Mouse (Mus musculus) liver, postnatal 0 days (tissue): ENCODE results near the gene Ipo9. TPM values are rescaled to one million over a fixed set of nuclear protein-coding genes. Genes with fewer than 3 reads are reported as not detected.

Source experiments
- ATAC-seq: fragments of 200-750 bp; cut with Nextera tagmentation; 2 replicates; pipeline ENCODE4 v1.8.0; 2017; ENCODE audit warnings: mild to moderate bottlenecking, moderate library complexity
- DNase-seq: peaks from one replicate; pipeline ENCODE4 v3.0.0-alpha.2; 2016
- H3K27ac ChIP-seq: fragments of 300-500 bp; sonication (generic); 2 replicates; pipeline ENCODE4 v1.5.1; 2014; ENCODE audit warnings: antibody characterized with exemption, moderate library complexity, mild to moderate bottlenecking, low read depth
- H3K27me3 ChIP-seq: fragments of 300-500 bp; sonication (generic); 2 replicates; pipeline ENCODE4 v1.6.1; 2014; ENCODE audit warnings: low read length, control low read depth, mixed read lengths; ENCODE audit not compliant: insufficient read depth
- H3K36me3 ChIP-seq: fragments of 300-500 bp; sonication (generic); replicated peaks from 2 replicates; pipeline ENCODE4 v1.6.1; 2014; ENCODE audit warnings: mild to moderate bottlenecking, control low read depth, low read length, moderate library complexity, mixed read lengths; ENCODE audit not compliant: insufficient read depth
- H3K4me1 ChIP-seq: fragments of 300-500 bp; sonication (generic); 2 replicates; pipeline ENCODE4 v1.6.1; 2014; ENCODE audit warnings: antibody characterized with exemption, mild to moderate bottlenecking, control low read depth; ENCODE audit not compliant: insufficient read depth
- H3K4me2 ChIP-seq: fragments of 300-500 bp; sonication (generic); 2 replicates; pipeline ENCODE4 v1.6.1; 2014; ENCODE audit warnings: low read depth, mild to moderate bottlenecking, low read length, moderate library complexity, mixed read lengths
- H3K4me3 ChIP-seq: fragments of 300-500 bp; sonication (generic); 2 replicates; pipeline ENCODE4 v1.5.1; 2014; ENCODE audit warnings: low read depth, low read length
- H3K9ac ChIP-seq: fragments of 300-500 bp; sonication (generic); replicated peaks from 2 replicates; pipeline ENCODE4 v1.6.1; 2014; ENCODE audit warnings: mild to moderate bottlenecking, moderate library complexity
- H3K9me3 ChIP-seq: fragments of 300-500 bp; sonication (generic); 2 replicates; pipeline ENCODE4 v1.6.1; 2016; ENCODE audit warnings: mild to moderate bottlenecking, control low read depth, low read length, mixed read lengths
- CTCF ChIP-seq: sonication (generic); IDR thresholded peaks from 2 replicates; pipeline ENCODE4 v1.5.1; 2016; ENCODE audit warnings: antibody characterized with exemption, low read depth
- EP300 ChIP-seq: IDR thresholded peaks from 2 replicates; pipeline ENCODE4 v1.6.1; 2016; ENCODE audit warnings: antibody characterized with exemption, low read depth, mild to moderate bottlenecking
- WGBS: fragments of 180-500 bp; shearing (Covaris S2); extraction: QIAGEN DNeasy Blood & Tissue Kit; methylation state at CpG from one replicate; pipeline ENCODE4 v1.1.7; 2014; ENCODE audit not compliant: insufficient replicate concordance; 5-methylcytosine and 5-hydroxymethylcytosine counted together
- polyA plus RNA-seq: library from polyadenylated mRNA; unstranded; fragments of >200 nt; fragmentation: Nextera tagmentation; extraction: Ambion mirVana; gene quantifications from 2 replicates; pipeline ENCODE4 v1.2.1, GENCODE M21; 2015

Ipo9 gene
- polyA plus RNA-seq, 1 experiment from 2014 or later: 12.1 TPM

DNA sequence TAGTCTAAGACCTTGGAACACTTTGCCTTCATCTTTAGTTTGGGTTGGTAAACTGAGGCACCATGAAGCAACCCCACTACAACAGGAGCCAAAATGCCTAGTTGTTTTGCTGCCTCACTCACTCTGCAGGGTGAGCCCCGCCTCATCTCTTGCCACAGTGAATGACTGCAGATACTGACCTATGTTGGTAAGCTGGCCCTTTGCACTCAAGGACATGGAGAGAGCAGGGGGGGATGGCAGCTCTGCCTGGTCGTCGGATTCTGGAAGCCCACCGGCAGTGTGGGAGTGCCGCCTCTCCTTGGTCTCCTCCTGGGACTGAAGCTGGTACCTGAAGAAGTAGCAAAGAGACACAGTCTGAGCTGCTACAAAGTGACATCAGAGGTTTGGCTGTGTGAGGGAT is 37.2 kb upstream of the Ipo9 start:
- ATAC-seq (no peak), DNase-seq (no peak)
- H3K36me3 ChIP-seq: no peaks in the 10 kb centered on the region; the same call in 1 of the 2 replicates
- H3K4me1 ChIP-seq: no peaks in the 10 kb centered on the region
- TF ChIP-seq EP300: no peak
- no peak overlapping the region for H3K9ac ChIP-seq
- H3K27ac ChIP-seq: no peak overlapping the region
- H3K4me2 ChIP-seq: no peak overlapping the region
- no peak overlapping the region for H3K4me3 ChIP-seq
- WGBS: 91% methylated on average over 5 of the region's 5 CpGs
- H3K9me3 ChIP-seq: no peaks in the 10 kb centered on the region
- no peaks in the 10 kb centered on the region for H3K27me3 ChIP-seq

DNA sequence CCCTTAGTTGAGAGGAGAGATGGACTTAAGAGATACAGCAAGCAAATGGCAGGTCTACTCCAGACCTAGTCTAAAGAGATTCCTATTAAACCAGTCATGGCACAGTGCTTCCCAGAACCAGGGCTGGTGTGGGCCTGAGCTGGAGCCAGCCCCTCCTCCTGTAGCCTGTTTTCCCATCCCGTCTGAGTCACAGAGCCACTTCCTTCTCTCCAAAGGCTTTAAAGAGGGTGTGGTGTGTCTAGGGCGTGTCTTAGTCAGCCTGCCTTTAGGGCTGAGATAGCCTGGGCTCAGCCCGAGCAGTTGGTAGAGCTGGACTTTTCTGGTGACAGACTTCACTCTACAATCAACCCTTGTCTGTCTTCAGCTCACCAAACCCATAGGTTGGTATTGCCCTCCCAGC is 36.6 kb upstream of the Ipo9 start:
- Histone ChIP-seq H3K36me3 (no peaks in the 10 kb centered on the region; the same call in 1 of the 2 replicates), H3K9me3 (no peaks in the 10 kb centered on the region), H3K4me1 (no peaks in the 10 kb centered on the region), H3K9ac (no peak overlapping the region), H3K27ac (no peak overlapping the region), H3K4me3 (no peak overlapping the region), H3K27me3 (no peaks in the 10 kb centered on the region), H3K4me2 (no peak overlapping the region)
- DNase-seq: no peak
- TF ChIP-seq EP300 (no peak), CTCF (no peak)
- WGBS: 42% methylated on average over 3 of the region's 3 CpGs
- no peak for ATAC-seq

DNA sequence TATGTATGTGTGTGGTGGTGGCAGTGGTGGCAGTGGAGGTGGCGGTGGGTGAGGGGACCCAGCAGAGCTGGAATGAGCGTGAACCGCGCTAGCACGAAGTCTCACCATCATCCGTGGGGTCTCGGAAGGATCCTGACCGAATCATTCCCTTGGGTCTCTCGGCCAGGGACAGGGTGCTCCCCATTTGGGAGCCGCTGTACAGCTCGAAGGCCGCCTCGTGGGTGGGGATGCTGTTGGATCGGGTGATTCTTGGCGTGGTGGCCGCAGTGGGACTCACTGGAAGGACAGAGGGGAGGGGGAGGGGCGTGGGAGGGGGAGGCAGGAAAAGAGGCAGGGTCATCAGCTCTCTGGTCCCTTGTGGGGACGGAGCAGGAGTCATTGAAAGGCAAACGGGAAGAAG is 35.4 kb upstream of the Ipo9 start:
- Histone ChIP-seq H3K4me3 (no peak overlapping the region), H3K27me3 (no peaks in the 10 kb centered on the region), H3K27ac (no peak overlapping the region), H3K4me1 (no peaks in the 10 kb centered on the region), H3K36me3 (no peaks in the 10 kb centered on the region; the same call in 1 of the 2 replicates), H3K4me2 (no peak overlapping the region), H3K9ac (no peak overlapping the region), H3K9me3 (no peaks in the 10 kb centered on the region)
- TF ChIP-seq EP300: no peak
- TF ChIP-seq CTCF: no peak
- ATAC-seq: no peak
- WGBS: 83% methylated on average over 19 of the region's 19 CpGs
- DNase-seq: no peak

DNA sequence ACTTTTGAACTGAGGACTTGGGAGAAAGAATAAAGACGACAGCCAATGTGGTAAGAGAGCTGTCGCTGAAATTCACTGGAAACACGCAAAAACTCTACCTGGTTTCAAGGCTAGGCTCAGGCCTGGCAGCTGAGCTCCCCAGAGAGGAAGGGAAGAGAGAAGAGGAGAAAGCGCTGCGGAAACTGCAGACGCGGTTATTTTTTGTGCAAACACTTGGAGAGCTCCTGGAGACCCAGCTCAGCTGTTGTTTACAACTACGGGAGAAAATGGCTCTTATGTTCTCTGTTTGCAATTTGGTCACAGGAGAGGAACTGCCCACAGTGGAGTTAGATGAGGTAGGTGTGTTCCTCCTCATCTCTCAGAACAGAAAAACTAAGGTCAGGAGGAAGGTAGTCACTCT is 32.4 kb upstream of the Ipo9 start:
- Histone ChIP-seq H3K4me3 (no peak overlapping the region), H3K4me2 (no peak overlapping the region), H3K9me3 (no peaks in the 10 kb centered on the region), H3K27me3 (no peaks in the 10 kb centered on the region), H3K36me3 (no peaks in the 10 kb centered on the region), H3K27ac (no peak overlapping the region), H3K4me1 (no peaks in the 10 kb centered on the region), H3K9ac (no peak overlapping the region)
- no peak for TF ChIP-seq EP300
- no peak for TF ChIP-seq CTCF
- ATAC-seq: no peak
- DNase-seq: no peak
- WGBS: 78% methylated on average over 8 of the region's 8 CpGs

DNA sequence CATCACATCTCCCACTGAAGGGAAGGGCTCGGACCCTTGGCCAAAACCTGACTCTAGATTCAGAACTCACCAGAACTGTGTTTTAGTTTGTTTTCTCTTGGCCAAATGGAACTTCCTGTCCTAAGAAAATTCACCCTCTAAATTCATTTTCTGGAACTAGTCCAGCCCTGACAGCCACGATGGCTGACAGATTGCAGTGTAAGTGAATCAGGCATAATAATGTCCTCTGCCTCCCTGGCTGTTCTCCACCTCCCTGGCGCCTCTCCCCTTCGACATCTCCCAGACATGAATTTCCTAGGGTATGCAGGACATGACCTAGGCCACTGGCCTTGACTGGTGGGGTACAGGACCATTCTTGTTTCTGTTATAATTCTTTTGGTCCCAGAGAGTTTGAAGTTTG is 32.0 kb upstream of the Ipo9 start:
- no peaks in the 10 kb centered on the region for H3K27me3 ChIP-seq
- H3K36me3 ChIP-seq: no peaks in the 10 kb centered on the region
- 76% methylated on average over 4 of the region's 4 CpGs for WGBS
- H3K4me3 ChIP-seq: no peak overlapping the region
- no peak overlapping the region for H3K4me2 ChIP-seq
- H3K27ac ChIP-seq: no peak overlapping the region
- H3K4me1 ChIP-seq: no peaks in the 10 kb centered on the region
- no peak overlapping the region for H3K9ac ChIP-seq
- H3K9me3 ChIP-seq: no peaks in the 10 kb centered on the region
- TF ChIP-seq CTCF: no peak
- TF ChIP-seq EP300: no peak
- ATAC-seq: no peak
- no peak for DNase-seq

DNA sequence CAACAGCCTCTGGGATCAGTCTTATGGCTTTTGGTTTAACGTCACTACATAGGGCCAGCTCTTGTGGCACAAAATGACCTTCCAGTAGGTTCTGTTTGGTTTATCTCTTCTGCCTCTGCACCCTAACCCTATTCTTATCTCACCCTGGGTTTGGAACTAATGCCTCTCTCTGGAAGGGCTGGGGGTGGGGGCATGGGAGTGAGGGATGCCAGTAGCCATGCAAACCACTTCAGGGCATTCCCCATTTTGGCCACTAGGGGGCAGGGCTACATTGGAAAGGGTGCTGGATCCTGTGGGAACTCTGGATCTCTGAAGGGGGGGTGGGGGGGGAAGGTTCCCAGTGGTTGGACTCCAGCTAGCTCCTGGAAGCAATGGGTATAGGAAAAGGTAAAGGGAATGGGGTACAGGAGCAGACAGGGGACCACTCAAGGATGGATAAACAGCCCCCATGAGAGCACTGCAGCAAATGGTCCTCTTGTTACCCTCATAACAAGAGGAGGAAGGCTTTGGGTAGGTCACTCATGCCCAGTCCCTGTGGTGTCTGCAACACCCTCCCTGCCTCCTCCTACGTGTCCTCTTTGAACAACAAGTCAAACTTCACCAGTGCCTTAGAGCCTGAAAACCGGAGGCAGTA is 30.9 kb upstream of the Ipo9 start:
- 81% methylated on average over 3 of the region's 3 CpGs for WGBS
- TF ChIP-seq CTCF: peak; percentile 82
- TF ChIP-seq EP300: no peak
- ATAC-seq (no peak), DNase-seq (peak; percentile 75)
- no peak overlapping the region for H3K4me2 ChIP-seq
- H3K36me3 ChIP-seq: no peaks in the 10 kb centered on the region
- H3K4me3 ChIP-seq: no peak overlapping the region
- no peaks in the 10 kb centered on the region for H3K9me3 ChIP-seq
- no peak overlapping the region for H3K27ac ChIP-seq
- H3K4me1 ChIP-seq: no peaks in the 10 kb centered on the region
- no peak overlapping the region for H3K9ac ChIP-seq
- no peaks in the 10 kb centered on the region for H3K27me3 ChIP-seq

DNA sequence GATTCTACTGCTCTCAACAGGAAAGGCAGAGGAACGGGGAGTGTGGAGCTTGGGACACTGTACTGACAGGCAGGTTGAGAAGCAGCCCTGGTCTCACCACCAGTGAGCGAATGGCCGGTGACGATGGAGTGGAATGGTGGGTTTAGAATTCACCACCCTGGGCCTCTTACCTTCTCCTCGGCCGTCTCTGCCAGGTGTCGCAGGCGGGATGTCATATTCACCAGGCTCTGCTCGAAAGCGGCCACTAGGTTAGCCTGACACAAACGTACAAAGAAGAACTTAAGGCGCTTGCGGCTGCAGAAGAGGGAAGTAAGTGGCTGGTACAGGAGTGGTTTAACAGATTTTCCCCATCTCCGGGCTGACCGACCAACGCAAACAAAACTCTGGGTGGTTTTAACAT is 30.2 kb upstream of the Ipo9 start:
- TF ChIP-seq CTCF (no peak), EP300 (no peak)
- Histone ChIP-seq H3K36me3 (no peaks in the 10 kb centered on the region), H3K27ac (no peak overlapping the region), H3K4me2 (no peak overlapping the region), H3K9me3 (no peaks in the 10 kb centered on the region), H3K27me3 (no peaks in the 10 kb centered on the region), H3K4me1 (no peaks in the 10 kb centered on the region), H3K9ac (no peak overlapping the region), H3K4me3 (no peak overlapping the region)
- WGBS: 78% methylated on average over 16 of the region's 16 CpGs
- DNase-seq: no peak
- no peak for ATAC-seq
